Mouse (Mus musculus): ENCODE measurements around the gene Gm45234. TPM values are rescaled to one million over a fixed set of nuclear protein-coding genes. Genes with fewer than 3 reads are reported as not detected.

The Gm45234 gene
- polyA plus RNA-seq, 1 experiment from 2014 or later: not detected

DNA sequence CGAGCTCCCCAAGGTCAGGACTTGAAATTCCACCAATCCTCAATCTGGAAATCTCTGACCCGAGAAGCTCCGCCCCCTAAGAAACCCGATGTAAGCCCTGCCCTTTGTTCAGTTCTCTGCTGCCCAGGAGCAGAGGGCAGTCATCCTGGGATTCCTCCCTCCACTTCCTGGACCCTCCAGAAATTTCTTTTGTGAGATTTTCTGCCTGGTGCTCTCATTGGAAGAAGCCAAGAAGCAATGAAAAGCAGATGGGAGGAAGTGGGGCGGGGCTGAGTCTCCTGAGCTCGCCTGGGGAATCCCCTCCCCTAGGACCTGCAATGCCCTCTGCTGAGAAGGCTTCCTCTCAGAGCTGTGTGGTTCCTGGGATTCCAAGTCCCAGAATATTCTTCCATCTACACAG lies 26.6 kb upstream of the Gm45234 start:
- peak overlapping the region; percentile 37 for H3K4me2 ChIP-seq
- H3K9ac ChIP-seq: no peak overlapping the region
- no peak overlapping the region for H3K27ac ChIP-seq
- no peaks in the 10 kb centered on the region for H3K36me3 ChIP-seq
- no peaks in the 10 kb centered on the region for H3K9me3 ChIP-seq (replicated peaks)
- H3K27me3 ChIP-seq: peaks cover 13% of the 10 kb centered on the region
- peak overlapping the region; percentile 5; the same call in 1 of the 2 replicates for H3K4me3 ChIP-seq (replicated peaks)
- peaks cover 26% of the 10 kb centered on the region for H3K4me1 ChIP-seq
- 26% methylated on average over 6 of the region's 6 CpGs for WGBS
- ATAC-seq (replicated peaks; ENCODE audit: low FRiP score): peak; percentile 37; the same call in 1 of the 2 replicates

DNA sequence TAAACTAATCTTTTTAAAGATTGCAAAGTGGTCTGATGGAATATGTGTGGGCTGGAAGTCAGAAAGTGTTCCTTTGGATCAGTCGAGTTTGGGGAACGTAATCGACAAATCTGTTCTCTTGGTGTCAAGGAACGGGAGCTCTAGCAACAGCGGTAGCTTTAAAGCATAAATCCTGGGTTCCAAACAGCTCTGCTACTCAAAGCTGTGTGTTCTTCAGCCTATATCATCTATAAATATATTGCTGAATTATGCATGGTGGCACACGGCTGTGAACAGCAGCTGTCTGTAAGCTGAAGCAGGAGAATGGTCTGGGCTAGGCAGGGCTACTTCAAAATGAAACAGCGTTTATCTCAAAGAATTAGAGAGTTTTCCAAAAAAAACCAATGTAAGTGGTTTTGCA lies 25.1 kb upstream of the Gm45234 start:
- no peak for ATAC-seq (replicated peaks; ENCODE audit: low FRiP score)
- no peaks in the 10 kb centered on the region for H3K36me3 ChIP-seq
- WGBS: 82% methylated on average over 7 of the region's 7 CpGs

GRCm38 (mm10) chr6:124779984-124780416 lies 24.2 kb upstream of the Gm45234 start:
- peaks cover 23% of the 10 kb centered on the region for H3K4me1 ChIP-seq
- H3K27me3 ChIP-seq: peaks cover 13% of the 10 kb centered on the region
- H3K27ac ChIP-seq: no peak overlapping the region
- 3% methylated on average over 10 of the region's 10 CpGs for WGBS
- H3K36me3 ChIP-seq: no peaks in the 10 kb centered on the region
- peak overlapping the region; percentile 83 for H3K4me2 ChIP-seq
- peak overlapping the region; percentile 37 for H3K9ac ChIP-seq
- no peak; the same call in 1 of the 2 replicates for ATAC-seq (replicated peaks; ENCODE audit: low FRiP score)
- H3K9me3 ChIP-seq (replicated peaks): no peaks in the 10 kb centered on the region
- H3K4me3 ChIP-seq (replicated peaks): peak overlapping the region; percentile 47

More for the DNA sequence above, 25.1 kb upstream of the Gm45234 start:
- no peak overlapping the region for H3K4me2 ChIP-seq
- peaks cover 23% of the 10 kb centered on the region for H3K4me1 ChIP-seq
- no peaks in the 10 kb centered on the region for H3K9me3 ChIP-seq (replicated peaks)
- H3K9ac ChIP-seq: no peak overlapping the region
- no peak overlapping the region for H3K4me3 ChIP-seq (replicated peaks)
- no peak overlapping the region for H3K27ac ChIP-seq
- H3K27me3 ChIP-seq: peaks cover 13% of the 10 kb centered on the region

- Histone ChIP-seq H3K9me3 (replicated peaks) (no peaks in the 10 kb centered on the region), H3K36me3 (no peaks in the 10 kb centered on the region), H3K4me3 (replicated peaks) (peak within 1 kb of the TSS; percentile 47), H3K27me3 (peaks cover 13% of the 10 kb centered on the region), H3K4me1 (peaks cover 23% of the 10 kb centered on the region), H3K4me2 (peak within 1 kb of the TSS; percentile 83), H3K27ac (no peak within 1 kb of the TSS), H3K9ac (peak within 1 kb of the TSS; percentile 37)
- whole genome bisulfite sequencing: 2% methylated on average over 23 of the region's 23 CpGs
- ATAC-seq (replicated peaks; ENCODE audit: low FRiP score): peak; percentile 50
These were observed 23.6 kb upstream of the Gm45234 start, which contains the start of gene Lrrc23 for GRCm38 (mm10) chr6:124779222-124779983. Gene Lrrc23 (minus strand): TSS chr6:124779727.

DNA sequence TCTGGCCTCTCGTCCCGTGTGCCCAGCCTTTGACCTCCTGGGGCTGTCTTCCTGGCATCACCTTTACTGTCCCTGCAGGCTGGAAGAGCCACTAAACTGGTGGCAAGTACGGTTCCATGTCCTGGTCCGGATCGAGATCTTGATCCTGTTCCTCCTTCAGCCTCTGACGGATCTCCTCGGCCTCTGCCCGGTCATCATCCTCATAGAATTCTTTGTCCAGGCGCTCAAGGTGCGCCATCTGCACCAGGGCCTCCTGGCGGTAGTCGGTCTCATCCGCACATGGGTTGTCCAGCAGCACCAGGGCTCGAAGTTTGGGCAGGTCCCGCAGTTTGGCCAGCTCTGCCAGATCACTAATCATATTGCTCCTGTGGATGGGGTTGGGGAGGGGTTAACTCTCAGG lies 14.7 kb upstream of the Gm45234 start:
- WGBS: 82% methylated on average over 15 of the region's 15 CpGs
- Histone ChIP-seq H3K36me3 (no peaks in the 10 kb centered on the region), H3K9ac (no peak overlapping the region), H3K9me3 (replicated peaks) (no peaks in the 10 kb centered on the region), H3K4me3 (replicated peaks) (no peak overlapping the region), H3K4me2 (no peak overlapping the region), H3K27ac (no peak overlapping the region), H3K4me1 (peaks cover 42% of the 10 kb centered on the region), H3K27me3 (0 out of 2 replicates have a peak, but pooled peaks cover 9% of the 10 kb centered on the region)
- ATAC-seq (replicated peaks; ENCODE audit: low FRiP score): no peak

- Histone ChIP-seq H3K4me3 (replicated peaks) (peak overlapping the region; percentile 60; the same call in 1 of the 2 replicates), H3K27ac (no peak overlapping the region), H3K4me2 (peak overlapping the region; percentile 97), H3K36me3 (no peaks in the 10 kb centered on the region), H3K4me1 (peaks cover 42% of the 10 kb centered on the region), H3K9ac (no peak overlapping the region), H3K9me3 (replicated peaks) (no peaks in the 10 kb centered on the region), H3K27me3 (0 out of 2 replicates have a peak, but pooled peaks cover 9% of the 10 kb centered on the region)
- WGBS: 37% methylated on average over 7 of the region's 7 CpGs
- ATAC-seq (replicated peaks; ENCODE audit: low FRiP score): no peak
These were observed 14.2 kb upstream of the Gm45234 start for GRCm38 (mm10) chr6:124770013-124770412.

DNA sequence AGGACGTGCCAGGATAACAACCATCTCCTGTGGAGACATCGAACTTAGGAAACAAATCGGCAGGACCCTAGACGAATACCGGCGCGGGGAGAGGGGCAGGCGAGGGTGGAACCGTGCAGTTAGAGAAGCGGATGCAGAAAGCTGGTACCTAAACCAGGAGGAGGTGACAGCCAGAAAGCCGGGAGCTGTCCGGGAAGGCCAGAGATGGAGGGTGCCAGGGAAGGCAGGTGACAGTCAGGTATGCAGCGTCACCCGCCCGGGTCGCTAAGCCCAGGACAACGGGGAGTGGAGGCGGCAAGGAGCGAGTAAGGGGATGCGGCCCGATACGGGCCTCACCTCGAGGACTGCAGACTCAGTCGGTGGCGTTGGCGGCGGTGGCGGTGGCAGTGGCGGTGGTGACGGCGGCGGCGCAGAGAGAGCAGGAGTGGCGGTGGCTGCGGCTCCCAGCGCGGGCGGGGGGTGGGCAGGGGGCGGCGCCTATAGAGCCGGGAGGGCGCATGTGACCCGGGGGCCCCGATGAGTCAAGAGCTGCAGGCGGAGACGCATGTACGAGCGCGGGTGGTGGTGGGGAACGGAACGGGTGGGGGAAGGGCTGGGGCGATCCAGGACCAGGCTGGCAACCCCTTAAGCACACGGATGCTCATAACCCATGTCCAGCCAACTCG lies 13.4 kb upstream of the Gm45234 start, which contains the start of gene Eno2:
Gene Eno2, minus strand, starts transcription at position 573 of the 665 bp plus-strand sequence.
- under 1% methylated on average over 47 of the region's 54 CpGs for WGBS
- H3K27ac ChIP-seq: peak within 1 kb of the TSS; percentile 60

GRCm38 (mm10) chr6:124768704-124769044 lies 12.9 kb upstream of the Gm45234 start:
- Histone ChIP-seq H3K4me3 (replicated peaks) (peak overlapping the region; percentile 60), H3K27ac (peak overlapping the region; percentile 60), H3K36me3 (no peaks in the 10 kb centered on the region), H3K9me3 (replicated peaks) (no peaks in the 10 kb centered on the region), H3K4me1 (peaks cover 42% of the 10 kb centered on the region), H3K4me2 (peak overlapping the region; percentile 97), H3K27me3 (0 out of 2 replicates have a peak, but pooled peaks cover 9% of the 10 kb centered on the region), H3K9ac (peak overlapping the region; percentile 57)
- 6% methylated on average over 9 of the region's 9 CpGs for WGBS
- no peak for ATAC-seq (replicated peaks; ENCODE audit: low FRiP score)

More for the DNA sequence above, 13.4 kb upstream of the Gm45234 start, which contains the start of gene Eno2:
- peaks cover 42% of the 10 kb centered on the region for H3K4me1 ChIP-seq
- ATAC-seq (replicated peaks; ENCODE audit: low FRiP score): peak; percentile 54
- H3K9ac ChIP-seq: peak within 1 kb of the TSS; percentile 57
- H3K36me3 ChIP-seq: no peaks in the 10 kb centered on the region
- H3K4me2 ChIP-seq: peak within 1 kb of the TSS; percentile 97
- H3K9me3 ChIP-seq (replicated peaks): no peaks in the 10 kb centered on the region
- H3K4me3 ChIP-seq (replicated peaks): peak within 1 kb of the TSS; percentile 60
- H3K27me3 ChIP-seq: 0 out of 2 replicates have a peak, but pooled peaks cover 9% of the 10 kb centered on the region

DNA sequence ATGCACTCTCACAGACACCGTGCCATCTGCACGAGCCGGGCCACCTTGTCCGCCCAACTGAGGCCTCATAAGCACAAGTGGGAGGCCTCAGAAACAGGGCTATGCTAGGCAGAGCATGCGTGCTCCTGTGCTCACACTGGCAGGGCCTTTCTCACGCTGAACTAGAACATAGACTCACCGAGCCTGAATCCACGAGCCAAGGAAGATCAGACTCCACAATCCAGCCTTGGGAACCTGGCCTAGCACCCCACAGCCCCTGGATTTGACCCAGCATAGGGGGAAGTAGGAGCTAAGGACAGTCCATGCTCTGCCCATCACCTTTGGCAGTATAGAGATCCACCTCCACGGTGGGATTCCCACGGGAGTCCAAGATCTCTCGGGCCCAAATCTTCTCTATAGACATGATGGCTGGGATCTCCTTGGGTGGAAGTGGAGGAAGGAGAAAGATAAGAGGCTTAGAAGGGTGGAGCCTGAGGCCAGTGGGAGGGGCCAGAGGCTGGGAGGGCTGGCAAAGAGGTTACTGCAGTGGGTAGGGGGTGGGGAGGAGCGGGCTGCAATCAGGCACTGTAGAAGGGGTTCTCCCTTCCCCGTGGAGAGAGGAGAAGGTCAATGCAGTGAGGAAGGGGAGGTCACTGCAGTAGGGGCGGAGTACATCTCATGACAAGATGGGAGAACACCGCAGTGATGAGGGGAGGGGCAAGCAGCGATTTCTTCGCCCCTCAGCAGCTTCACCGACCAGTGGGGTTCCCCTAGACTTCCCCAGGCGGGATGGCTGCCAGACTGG lies 12.3 kb upstream of the Gm45234 start:
- Histone ChIP-seq H3K9me3 (replicated peaks) (no peaks in the 10 kb centered on the region), H3K4me2 (peak overlapping the region; percentile 97), H3K27me3 (0 out of 2 replicates have a peak, but pooled peaks cover 9% of the 10 kb centered on the region), H3K4me3 (replicated peaks) (peak overlapping the region; percentile 60), H3K4me1 (peaks cover 42% of the 10 kb centered on the region), H3K27ac (peak overlapping the region; percentile 57), H3K9ac (peak overlapping the region; percentile 57; the same call in 1 of the 2 replicates), H3K36me3 (no peaks in the 10 kb centered on the region)
- ATAC-seq (replicated peaks; ENCODE audit: low FRiP score): peak; percentile 57
- WGBS: 21% methylated on average over 19 of the region's 19 CpGs

GRCm38 (mm10) chr6:124767536-124767919 lies 11.7 kb upstream of the Gm45234 start:
- H3K4me3 ChIP-seq (replicated peaks): peak overlapping the region; percentile 60
- H3K36me3 ChIP-seq: no peaks in the 10 kb centered on the region
- 41% methylated on average over 4 of the region's 4 CpGs for WGBS
- H3K27ac ChIP-seq: peak overlapping the region; percentile 57
- H3K9me3 ChIP-seq (replicated peaks): no peaks in the 10 kb centered on the region
- H3K4me2 ChIP-seq: peak overlapping the region; percentile 97
- 0 out of 2 replicates have a peak, but pooled peaks cover 9% of the 10 kb centered on the region for H3K27me3 ChIP-seq
- peaks cover 42% of the 10 kb centered on the region for H3K4me1 ChIP-seq
- ATAC-seq (replicated peaks; ENCODE audit: low FRiP score): peak; percentile 30; the same call in 1 of the 2 replicates
- H3K9ac ChIP-seq: 0 out of 2 replicates have a peak overlapping the region, but pooled peaks have one; percentile 12

- Histone ChIP-seq H3K27me3 (0 out of 2 replicates have a peak, but pooled peaks cover 9% of the 10 kb centered on the region), H3K9ac (no peak overlapping the region), H3K4me2 (no peak overlapping the region), H3K36me3 (no peaks in the 10 kb centered on the region), H3K4me3 (replicated peaks) (no peak overlapping the region), H3K4me1 (peaks cover 42% of the 10 kb centered on the region), H3K27ac (no peak overlapping the region), H3K9me3 (replicated peaks) (no peaks in the 10 kb centered on the region)
- ATAC-seq (replicated peaks; ENCODE audit: low FRiP score): no peak
- WGBS: 85% methylated on average over 7 of the region's 7 CpGs
These were observed 10.1 kb upstream of the Gm45234 start for GRCm38 (mm10) chr6:124765951-124766350.
